Mouse (Mus musculus) limb, embryonic 13.5 days (tissue): ENCODE measurements around the gene Arpp21. TPM values are rescaled to one million over a fixed set of nuclear protein-coding genes. Genes with fewer than 3 reads are reported as not detected.

Experiments used
- ATAC-seq: fragments of 200-750 bp; cut with Nextera tagmentation; 2 replicates; pipeline ENCODE4 v1.8.0; 2017; ENCODE audit warnings: low read depth, moderate number of reproducible peaks, moderate TSS enrichment; ENCODE audit not compliant: low FRiP score
- H3K27ac ChIP-seq: fragments of 300-500 bp; sonication (generic); 2 replicates; pipeline ENCODE4 v1.5.1; 2015; ENCODE audit warnings: inconsistent platforms, mild to moderate bottlenecking, moderate library complexity
- H3K27me3 ChIP-seq: fragments of 300-500 bp; sonication (generic); 2 replicates; pipeline ENCODE4 v1.6.1; 2015; ENCODE audit warnings: mild to moderate bottlenecking, inconsistent platforms
- H3K36me3 ChIP-seq: fragments of 300-500 bp; sonication (generic); 2 replicates; pipeline ENCODE4 v1.6.1; 2015; ENCODE audit warnings: inconsistent platforms, mild to moderate bottlenecking, moderate library complexity
- H3K4me1 ChIP-seq: fragments of 300-500 bp; sonication (generic); 2 replicates; pipeline ENCODE4 v1.6.1; 2015; ENCODE audit warnings: inconsistent platforms
- H3K4me2 ChIP-seq: fragments of 300-500 bp; sonication (generic); replicated peaks from 2 replicates; pipeline ENCODE4 v1.6.1; 2015; ENCODE audit warnings: inconsistent platforms, mild to moderate bottlenecking, moderate library complexity
- H3K4me3 ChIP-seq: fragments of 300-500 bp; sonication (generic); 2 replicates; pipeline ENCODE4 v1.5.1; 2015; ENCODE audit warnings: moderate library complexity, mild to moderate bottlenecking, inconsistent platforms
- H3K9ac ChIP-seq: fragments of 300-500 bp; sonication (generic); 2 replicates; pipeline ENCODE4 v1.6.1; 2015; ENCODE audit warnings: mild to moderate bottlenecking, inconsistent platforms
- H3K9me3 ChIP-seq: fragments of 300-500 bp; sonication (generic); 2 replicates; pipeline ENCODE4 v1.6.1; 2016; ENCODE audit warnings: inconsistent platforms
- WGBS: fragments of 180-500 bp; shearing (Covaris S2); methylation state at CpG from one replicate; pipeline ENCODE4 v1.1.7; 2015; 5-methylcytosine and 5-hydroxymethylcytosine counted together
- polyA plus RNA-seq: library from polyadenylated mRNA; unstranded; fragments of >200 nt; fragmentation: Nextera tagmentation; extraction: Ambion mirVana; gene quantifications from 2 replicates; pipeline ENCODE4 v1.2.1, GENCODE M21; 2015

Arpp21 gene
- polyA plus RNA-seq, 1 experiment from 2014 or later, result 18.9 TPM

- Histone ChIP-seq H3K27ac (no peak overlapping the region), H3K9me3 (no peaks in the 10 kb centered on the region), H3K4me1 (peaks cover 18% of the 10 kb centered on the region)
These were observed 117.2 kb downstream of the Arpp21 start for GRCm38 (mm10) chr9:112118411-112119105.

GRCm38 (mm10) chr9:112117632-112118410, 117.9 kb downstream of the Arpp21 start:
- no peak for ATAC-seq
- H3K4me2 ChIP-seq, result peak overlapping the region; percentile 70
- H3K36me3 ChIP-seq, result no peaks in the 10 kb centered on the region
- 33% methylated on average over 15 of the region's 15 CpGs for WGBS
- peaks cover 18% of the 10 kb centered on the region for H3K4me1 ChIP-seq
- H3K9ac ChIP-seq, result peak overlapping the region; percentile 55; the same call in 1 of the 2 replicates
- peak overlapping the region; percentile 34 for H3K4me3 ChIP-seq
- peaks cover 4% of the 10 kb centered on the region; the same call in 1 of the 2 replicates for H3K27me3 ChIP-seq
- no peaks in the 10 kb centered on the region for H3K9me3 ChIP-seq
- H3K27ac ChIP-seq, result no peak overlapping the region

More at GRCm38 (mm10) chr9:112118411-112119105, 117.2 kb downstream of the Arpp21 start:
- Histone ChIP-seq H3K27me3 (peaks cover 4% of the 10 kb centered on the region; the same call in 1 of the 2 replicates), H3K4me3 (peak overlapping the region; percentile 34), H3K4me2 (peak overlapping the region; percentile 70), H3K9ac (peak overlapping the region; percentile 55), H3K36me3 (no peaks in the 10 kb centered on the region)
- WGBS, result 3% methylated on average over 22 of the region's 22 CpGs
- ATAC-seq, result peak; percentile 70

- no peak for ATAC-seq
- H3K27ac ChIP-seq, result no peak overlapping the region
- no peak overlapping the region for H3K9ac ChIP-seq
- H3K9me3 ChIP-seq, result no peaks in the 10 kb centered on the region
- H3K4me1 ChIP-seq, result no peaks in the 10 kb centered on the region
- 92% methylated on average over 5 of the region's 5 CpGs for WGBS
- no peaks in the 10 kb centered on the region for H3K36me3 ChIP-seq
- no peak overlapping the region for H3K4me2 ChIP-seq
- no peak overlapping the region for H3K4me3 ChIP-seq
- H3K27me3 ChIP-seq, result no peaks in the 10 kb centered on the region
These were observed 124.1 kb downstream of the Arpp21 start for GRCm38 (mm10) chr9:112111610-112112009.

GRCm38 (mm10) chr9:112102852-112103192, 132.9 kb downstream of the Arpp21 start:
- no peaks in the 10 kb centered on the region for H3K27me3 ChIP-seq
- no peak overlapping the region for H3K27ac ChIP-seq
- H3K4me3 ChIP-seq, result no peak overlapping the region
- H3K36me3 ChIP-seq, result no peaks in the 10 kb centered on the region
- H3K9me3 ChIP-seq, result no peaks in the 10 kb centered on the region
- no peak overlapping the region for H3K9ac ChIP-seq
- 0 out of 2 replicates have a peak, but pooled peaks have one; percentile 5 for ATAC-seq
- 0 out of 2 replicates have a peak, but pooled peaks cover 4% of the 10 kb centered on the region for H3K4me1 ChIP-seq
- no peak overlapping the region for H3K4me2 ChIP-seq
- WGBS, result 73% methylated on average over 2 of the region's 2 CpGs

- Histone ChIP-seq H3K9me3 (no peaks in the 10 kb centered on the region), H3K27ac (no peak overlapping the region), H3K4me3 (no peak overlapping the region), H3K9ac (no peak overlapping the region), H3K27me3 (no peaks in the 10 kb centered on the region), H3K4me1 (0 out of 2 replicates have a peak, but pooled peaks cover 4% of the 10 kb centered on the region), H3K4me2 (no peak overlapping the region), H3K36me3 (no peaks in the 10 kb centered on the region)
- WGBS, result 52% methylated on average over 6 of the region's 6 CpGs
- ATAC-seq, result peak; percentile 64; the same call in 1 of the 2 replicates
These were observed 133.4 kb downstream of the Arpp21 start for GRCm38 (mm10) chr9:112102155-112102851.

GRCm38 (mm10) chr9:112100841-112101595, 134.7 kb downstream of the Arpp21 start:
- no peaks in the 10 kb centered on the region for H3K27me3 ChIP-seq
- ATAC-seq, result no peak
- 69% methylated on average over 3 of the region's 3 CpGs for WGBS

GRCm38 (mm10) chr9:112098267-112098666, 137.5 kb downstream of the Arpp21 start:
- no peaks in the 10 kb centered on the region for H3K27me3 ChIP-seq
- no peak overlapping the region for H3K9ac ChIP-seq
- no peaks in the 10 kb centered on the region for H3K36me3 ChIP-seq
- H3K9me3 ChIP-seq, result no peaks in the 10 kb centered on the region
- H3K4me2 ChIP-seq, result no peak overlapping the region
- ATAC-seq, result no peak
- no peak overlapping the region for H3K4me3 ChIP-seq
- H3K4me1 ChIP-seq, result 0 out of 2 replicates have a peak, but pooled peaks cover 4% of the 10 kb centered on the region
- no peak overlapping the region for H3K27ac ChIP-seq
- WGBS, result 41% methylated on average over 6 of the region's 6 CpGs

More at GRCm38 (mm10) chr9:112100841-112101595, 134.7 kb downstream of the Arpp21 start:
- Histone ChIP-seq H3K4me1 (0 out of 2 replicates have a peak, but pooled peaks cover 4% of the 10 kb centered on the region), H3K27ac (no peak overlapping the region), H3K36me3 (no peaks in the 10 kb centered on the region), H3K9me3 (no peaks in the 10 kb centered on the region), H3K9ac (no peak overlapping the region), H3K4me3 (no peak overlapping the region), H3K4me2 (no peak overlapping the region)

- H3K4me1 ChIP-seq, result no peaks in the 10 kb centered on the region
- H3K36me3 ChIP-seq, result no peaks in the 10 kb centered on the region
- H3K9me3 ChIP-seq, result no peaks in the 10 kb centered on the region
- H3K27ac ChIP-seq, result no peak overlapping the region
- H3K4me3 ChIP-seq, result no peak overlapping the region
- no peak overlapping the region for H3K9ac ChIP-seq
- no peak overlapping the region for H3K4me2 ChIP-seq
- no peak for ATAC-seq
- WGBS, result 75% methylated on average over 5 of the region's 5 CpGs
- H3K27me3 ChIP-seq, result no peaks in the 10 kb centered on the region
These were observed 140.0 kb downstream of the Arpp21 start for GRCm38 (mm10) chr9:112095708-112096107.

GRCm38 (mm10) chr9:112095198-112095597, 140.5 kb downstream of the Arpp21 start:
- no peak for ATAC-seq
- H3K9ac ChIP-seq, result no peak overlapping the region
- H3K9me3 ChIP-seq, result no peaks in the 10 kb centered on the region
- WGBS, result 84% methylated on average over 2 of the region's 2 CpGs
- no peak overlapping the region for H3K4me2 ChIP-seq
- H3K4me3 ChIP-seq, result no peak overlapping the region
- H3K4me1 ChIP-seq, result no peaks in the 10 kb centered on the region
- H3K27ac ChIP-seq, result no peak overlapping the region
- H3K36me3 ChIP-seq, result no peaks in the 10 kb centered on the region
- H3K27me3 ChIP-seq, result no peaks in the 10 kb centered on the region

GRCm38 (mm10) chr9:112078903-112079302, 156.8 kb downstream of the Arpp21 start:
- H3K4me1 ChIP-seq, result no peaks in the 10 kb centered on the region
- H3K36me3 ChIP-seq, result no peaks in the 10 kb centered on the region
- no peak overlapping the region for H3K4me3 ChIP-seq
- H3K27me3 ChIP-seq, result no peaks in the 10 kb centered on the region
- no peak overlapping the region for H3K27ac ChIP-seq
- WGBS, result 90% methylated on average over 2 of the region's 2 CpGs
- H3K9me3 ChIP-seq, result no peaks in the 10 kb centered on the region
- H3K9ac ChIP-seq, result no peak overlapping the region
- no peak overlapping the region for H3K4me2 ChIP-seq
- no peak for ATAC-seq

- H3K4me3 ChIP-seq, result no peak overlapping the region
- H3K4me1 ChIP-seq, result no peaks in the 10 kb centered on the region
- no peak overlapping the region for H3K9ac ChIP-seq
- no peaks in the 10 kb centered on the region for H3K9me3 ChIP-seq
- no peaks in the 10 kb centered on the region for H3K36me3 ChIP-seq
- WGBS, result 24% methylated on average over 4 of the region's 4 CpGs
- H3K27ac ChIP-seq, result no peak overlapping the region
- no peak overlapping the region for H3K4me2 ChIP-seq
- H3K27me3 ChIP-seq, result no peaks in the 10 kb centered on the region
- no peak for ATAC-seq
These were observed 157.3 kb downstream of the Arpp21 start for GRCm38 (mm10) chr9:112078453-112078852.
